Mouse (Mus musculus) olfactory bulb, adult 2 months (tissue): ENCODE results near the gene Ctnnd2.

Source experiments
- CTCF ChIP-seq: fragments of 200-500 bp; IDR thresholded peaks from 2 replicates; pipeline ENCODE4 v1.5.1; 2012; ENCODE audit warnings: low read depth, mild to moderate bottlenecking, low read length, moderate library complexity; ENCODE audit not compliant: insufficient read depth
- POLR2A ChIP-seq: fragments of 200-500 bp; IDR thresholded peaks from 2 replicates; pipeline ENCODE4 v1.6.1; 2012; ENCODE audit warnings: mild to moderate bottlenecking, low read depth, low read length, moderate library complexity; ENCODE audit not compliant: insufficient read depth

GRCm38 (mm10) chr15:30333336-30334310 lies 161.2 kb downstream of the Ctnnd2 start:
- no peak for TF ChIP-seq CTCF
- TF ChIP-seq POLR2A: no peak
